24 mouse cellular contexts compared by ENCODE assay signal in genomic region chr14:122385758-122386157, GRCm38 (mm10).
"Had no signal": no experiment of that assay in that cellular context is flagged by ENCODE, and none has a peak within 500 bp of the region (broad histone marks: within the 10 kb centered on the region; RNA-seq: fewer than 3 reads in every experiment).

No protein-coding gene starts in this region.

- H3K27me3 ChIP-seq: heart, embryonic 12.5 days; intestine, embryonic 15.5 days; liver, embryonic 13.5 days; liver, embryonic 15.5 days had no signal

- H3K4me1 ChIP-seq: heart, embryonic 12.5 days; hindbrain, embryonic 15.5 days; intestine, embryonic 15.5 days; liver, embryonic 13.5 days; liver, embryonic 15.5 days had no signal

- H3K36me3 ChIP-seq: heart, embryonic 12.5 days; hindbrain, embryonic 10.5 days; hindbrain, embryonic 12.5 days; hindbrain, embryonic 15.5 days; intestine, embryonic 15.5 days; limb, embryonic 12.5 days; liver, embryonic 13.5 days; liver, embryonic 15.5 days had no signal

- H3K9me3 ChIP-seq: heart, embryonic 12.5 days; hindbrain, embryonic 10.5 days; hindbrain, embryonic 12.5 days; hindbrain, embryonic 15.5 days; intestine, embryonic 15.5 days; limb, embryonic 12.5 days; liver, embryonic 13.5 days; liver, embryonic 15.5 days had no signal

- H3K27ac ChIP-seq: gastrocnemius, adult 2 months; hindbrain, embryonic 10.5 days; hindbrain, embryonic 12.5 days; intestine, embryonic 15.5 days; layer of hippocampus, adult 2 months; limb, embryonic 12.5 days; liver, embryonic 13.5 days; liver, embryonic 15.5 days had no signal

- H3K4me3 ChIP-seq: gastrocnemius, adult 2 months; heart, embryonic 12.5 days; hindbrain, embryonic 10.5 days; hindbrain, embryonic 12.5 days; hindbrain, embryonic 15.5 days; intestine, embryonic 15.5 days; layer of hippocampus, adult 2 months; limb, embryonic 12.5 days; liver, embryonic 13.5 days; liver, embryonic 15.5 days had no signal

- DNase-seq: gastrocnemius, adult 2 months; gastrocnemius, postnatal 10 days; gastrocnemius, postnatal 25 days; heart, adult 18-20 months; heart, postnatal 10 days; heart, postnatal 4 days; kidney, adult 18-20 months; kidney, adult 8-10 months; kidney, postnatal 10 days; kidney, postnatal 25 days; kidney, postnatal 4 days; layer of hippocampus, adult 9-11 months; layer of hippocampus, postnatal 36 days; left cerebral cortex, postnatal 4 days; liver; liver, embryonic 13.5 days had no signal
